Mouse (Mus musculus) hindbrain, postnatal 0 days (tissue): ENCODE results near the gene Narfl. TPM values are rescaled to one million over a fixed set of nuclear protein-coding genes. Genes with fewer than 3 reads are reported as not detected.
"Not testable (repeated sequence)": the region's sequence is repeated elsewhere in the genome, so short reads cannot be mapped to it uniquely, and the experiment has no call there.

ENCODE experiments used
- ATAC-seq: fragments of 200-750 bp; cut with Nextera tagmentation; 2 replicates; pipeline ENCODE4 v1.8.0; 2017; ENCODE audit warnings: mild to moderate bottlenecking, moderate TSS enrichment, moderate library complexity
- DNase-seq: peaks from one replicate; pipeline ENCODE4 v3.0.0-alpha.2; 2015; ENCODE audit warnings: low spot score
- H3K27ac ChIP-seq: fragments of 300-500 bp; sonication (generic); 2 replicates; pipeline ENCODE4 v1.5.1; 2014; ENCODE audit warnings: mild to moderate bottlenecking
- H3K27me3 ChIP-seq: fragments of 300-500 bp; sonication (generic); 2 replicates; pipeline ENCODE4 v1.6.1; 2014; ENCODE audit warnings: low read length, mixed read lengths; ENCODE audit not compliant: insufficient read depth
- H3K36me3 ChIP-seq: fragments of 300-500 bp; sonication (generic); 2 replicates; pipeline ENCODE4 v1.6.1; 2014; ENCODE audit warnings: low read length, mixed read lengths; ENCODE audit not compliant: insufficient read depth
- H3K4me1 ChIP-seq: fragments of 300-500 bp; sonication (generic); 2 replicates; pipeline ENCODE4 v1.6.1; 2014; ENCODE audit warnings: antibody characterized with exemption, low read length, mixed read lengths; ENCODE audit not compliant: insufficient read depth
- H3K4me2 ChIP-seq: fragments of 300-500 bp; sonication (generic); 2 replicates; pipeline ENCODE4 v1.6.1; 2014; ENCODE audit warnings: low read depth, mild to moderate bottlenecking, low read length, moderate library complexity, mixed read lengths
- H3K4me3 ChIP-seq: fragments of 300-500 bp; sonication (generic); 2 replicates; pipeline ENCODE4 v1.5.1; 2014; ENCODE audit warnings: low read length
- H3K9ac ChIP-seq: fragments of 300-500 bp; sonication (generic); replicated peaks from 2 replicates; pipeline ENCODE4 v1.6.1; 2014; ENCODE audit warnings: mild to moderate bottlenecking, low read length, moderate library complexity, mixed read lengths
- H3K9me3 ChIP-seq: fragments of 300-500 bp; sonication (generic); 2 replicates; pipeline ENCODE4 v1.6.1; 2016; ENCODE audit warnings: low read length, mixed read lengths
- CTCF ChIP-seq: IDR thresholded peaks from 2 replicates; pipeline ENCODE4 v1.5.1; 2016; ENCODE audit warnings: antibody characterized with exemption, control low read depth, low read depth
- WGBS: fragments of 180-500 bp; shearing (Covaris S2); extraction: QIAGEN DNeasy Blood & Tissue Kit; methylation state at CpG from one replicate; pipeline ENCODE4 v1.1.7; 2014; 5-methylcytosine and 5-hydroxymethylcytosine counted together
- polyA plus RNA-seq: library from polyadenylated mRNA; unstranded; fragments of >200 nt; fragmentation: Nextera tagmentation; extraction: Ambion mirVana; gene quantifications from 2 replicates; pipeline ENCODE4 v1.2.1, GENCODE M21; 2015
- total RNA-seq: library from RNA; depleted of rRNA; stranded (reverse); fragments of >200 nt; gene quantifications from 2 replicates; pipeline ENCODE4 v1.2.3, GENCODE M21; 2014

Narfl gene
- total and polyA plus RNA-seq, 2 experiments from 2014 or later, result 27.9 to 28.2 TPM

GRCm38 (mm10) chr17:25735246-25735645 is 38.3 kb upstream of the Narfl start:
- TF ChIP-seq CTCF, result no peak
- no peak for ATAC-seq

GRCm38 (mm10) chr17:25735745-25736144 is 37.8 kb upstream of the Narfl start, which contains the start of gene Mslnl:
TSS of gene Mslnl (plus strand) at chr17:25736042.
- no peak for DNase-seq

More at GRCm38 (mm10) chr17:25735246-25735645, 38.3 kb upstream of the Narfl start:
- Histone ChIP-seq H3K4me3 (no peak overlapping the region), H3K9ac (no peak overlapping the region), H3K4me1 (0 out of 2 replicates have a peak, but pooled peaks cover 4% of the 10 kb centered on the region), H3K27me3 (no peaks in the 10 kb centered on the region), H3K27ac (no peak overlapping the region), H3K4me2 (no peak overlapping the region), H3K9me3 (no peaks in the 10 kb centered on the region), H3K36me3 (0 out of 2 replicates have a peak, but pooled peaks cover 10% of the 10 kb centered on the region)
- DNase-seq, result no peak
- WGBS, result 82% methylated on average over 5 of the region's 5 CpGs

GRCm38 (mm10) chr17:25738861-25739260 is 34.7 kb upstream of the Narfl start:
- ATAC-seq, result no peak
- H3K27ac ChIP-seq, result no peak overlapping the region
- no peaks in the 10 kb centered on the region for H3K4me1 ChIP-seq
- H3K9ac ChIP-seq, result no peak overlapping the region
- no peaks in the 10 kb centered on the region for H3K9me3 ChIP-seq
- TF ChIP-seq CTCF, result no peak
- WGBS, result 81% methylated on average over 7 of the region's 7 CpGs
- no peaks in the 10 kb centered on the region for H3K36me3 ChIP-seq
- no peaks in the 10 kb centered on the region for H3K27me3 ChIP-seq
- DNase-seq, result no peak
- H3K4me2 ChIP-seq, result no peak overlapping the region
- no peak overlapping the region for H3K4me3 ChIP-seq

More at GRCm38 (mm10) chr17:25735745-25736144, 37.8 kb upstream of the Narfl start, which contains the start of gene Mslnl:
- Histone ChIP-seq H3K4me1 (0 out of 2 replicates have a peak, but pooled peaks cover 4% of the 10 kb centered on the region), H3K36me3 (0 out of 2 replicates have a peak, but pooled peaks cover 5% of the 10 kb centered on the region), H3K27me3 (no peaks in the 10 kb centered on the region), H3K4me2 (no peak within 1 kb of the TSS), H3K4me3 (no peak within 1 kb of the TSS), H3K9me3 (no peaks in the 10 kb centered on the region), H3K9ac (no peak within 1 kb of the TSS), H3K27ac (no peak within 1 kb of the TSS)
- no peak for ATAC-seq
- WGBS, result 71% methylated on average over 3 of the region's 3 CpGs
- TF ChIP-seq CTCF, result no peak

- not testable (repeated sequence) for H3K27me3 ChIP-seq, H3K4me1 ChIP-seq, H3K9me3 ChIP-seq, H3K4me3 ChIP-seq, DNase-seq, H3K4me2 ChIP-seq, H3K9ac ChIP-seq, H3K36me3 ChIP-seq, ATAC-seq, H3K27ac ChIP-seq
- WGBS, result 69% methylated on average over 12 of the region's 12 CpGs
Measured at GRCm38 (mm10) chr17:25741471-25741870, 32.1 kb upstream of the Narfl start.

GRCm38 (mm10) chr17:25743831-25744230 is 29.7 kb upstream of the Narfl start:
- no peak for DNase-seq
- WGBS, result 86% methylated on average over 9 of the region's 9 CpGs
- Histone ChIP-seq H3K4me1 (no peaks in the 10 kb centered on the region), H3K27me3 (no peaks in the 10 kb centered on the region), H3K9me3 (no peaks in the 10 kb centered on the region), H3K9ac (no peak overlapping the region), H3K4me2 (no peak overlapping the region), H3K36me3 (no peaks in the 10 kb centered on the region), H3K4me3 (no peak overlapping the region), H3K27ac (no peak overlapping the region)
- ATAC-seq, result no peak
- TF ChIP-seq CTCF, result no peak

GRCm38 (mm10) chr17:25744311-25744710 is 29.3 kb upstream of the Narfl start:
- WGBS, result 80% methylated on average over 10 of the region's 10 CpGs
- ATAC-seq (no peak), DNase-seq (no peak)
- H3K9ac ChIP-seq, result no peak overlapping the region
- H3K27ac ChIP-seq, result no peak overlapping the region
- no peaks in the 10 kb centered on the region for H3K4me1 ChIP-seq
- H3K36me3 ChIP-seq, result no peaks in the 10 kb centered on the region
- H3K4me3 ChIP-seq, result no peak overlapping the region
- no peak for TF ChIP-seq CTCF
- no peaks in the 10 kb centered on the region for H3K27me3 ChIP-seq
- no peaks in the 10 kb centered on the region for H3K9me3 ChIP-seq
- H3K4me2 ChIP-seq, result no peak overlapping the region

- Histone ChIP-seq H3K4me1 (no peaks in the 10 kb centered on the region), H3K9ac (no peak overlapping the region)
- 96% methylated on average over 4 of the region's 4 CpGs for WGBS
Measured at GRCm38 (mm10) chr17:25748238-25748637, 25.3 kb upstream of the Narfl start.

More at GRCm38 (mm10) chr17:25748238-25748637, 25.3 kb upstream of the Narfl start:
- Histone ChIP-seq H3K9me3 (no peaks in the 10 kb centered on the region), H3K36me3 (no peaks in the 10 kb centered on the region), H3K4me2 (no peak overlapping the region), H3K4me3 (no peak overlapping the region), H3K27ac (no peak overlapping the region), H3K27me3 (no peaks in the 10 kb centered on the region)
- ATAC-seq (no peak), DNase-seq (no peak)
- TF ChIP-seq CTCF, result no peak
